Mouse (Mus musculus): ENCODE data around the gene Zfp61.

GRCm38 (mm10) chr7:24316567-24317092, 15.6 kb upstream of the Zfp61 start, which contains the start of gene Zfp94:
- no peak for TF ChIP-seq EP300 (IDR thresholded peaks at IDR 0.05; ENCODE audit: low read depth)
- no peak for TF ChIP-seq CTCF (IDR thresholded peaks at IDR 0.05; ENCODE audit: low read depth)
